Mouse (Mus musculus): ENCODE data around the gene Prdx6. TPM values are rescaled to one million over a fixed set of nuclear protein-coding genes. Genes with fewer than 3 reads are reported as not detected.

Prdx6 gene
- polyA plus RNA-seq, 1 experiment from 2014 or later = 783 TPM

- H3K4me1 ChIP-seq = no peaks in the 10 kb centered on the region
- WGBS = 79% methylated on average over 9 of the region's 9 CpGs
- H3K36me3 ChIP-seq (replicated peaks) = no peaks in the 10 kb centered on the region
- 0 out of 2 replicates have a peak, but pooled peaks cover 3% of the 10 kb centered on the region for H3K9me3 ChIP-seq
- H3K4me3 ChIP-seq = no peak overlapping the region
- no peak overlapping the region for H3K27ac ChIP-seq (replicated peaks)
- H3K27me3 ChIP-seq (replicated peaks; ENCODE audit: low read depth, poor library complexity, severe bottlenecking) = no peaks in the 10 kb centered on the region
- no peak for DNase-seq (ENCODE audit: low spot score)
Observed at GRCm38 (mm10) chr1:161190253-161190910, 60.6 kb downstream of the Prdx6 start.

Other genes with a start within 250 kb of the Prdx6 start
- 5.7 TPM in 2 replicates for gene Zbtb37, start 216.4 kb downstream of the Prdx6 start, polyA plus RNA-seq (2016; fragmentation: Nextera tagmentation; extraction: Ambion mirVana)
- 59.0 and 68.3 TPM in 2 replicates for gene Dars2, start 180.6 kb downstream of the Prdx6 start, polyA plus RNA-seq (2016; fragmentation: Nextera tagmentation; extraction: Ambion mirVana)
- 36.2 and 40.7 TPM in 2 replicates for gene Cenpl, start 180.5 kb downstream of the Prdx6 start, polyA plus RNA-seq (2016; fragmentation: Nextera tagmentation; extraction: Ambion mirVana)
- gene Klhl20, start 119.7 kb downstream of the Prdx6 start, polyA plus RNA-seq (2016; fragmentation: Nextera tagmentation; extraction: Ambion mirVana) = 16.4 and 16.7 TPM in 2 replicates
- gene Ankrd45, start 108.5 kb downstream of the Prdx6 start, polyA plus RNA-seq (2016; fragmentation: Nextera tagmentation; extraction: Ambion mirVana) = 5.1 and 5.6 TPM in 2 replicates
- gene Tex50, start 91.9 kb downstream of the Prdx6 start, polyA plus RNA-seq (2016; fragmentation: Nextera tagmentation; extraction: Ambion mirVana) = 0.21 and 0.38 TPM in 2 replicates
- gene Tnfsf4, start 144.2 kb upstream of the Prdx6 start, polyA plus RNA-seq (2016; fragmentation: Nextera tagmentation; extraction: Ambion mirVana) = not detected in 2 replicates
- gene Tnfsf18, start 243.4 kb upstream of the Prdx6 start, polyA plus RNA-seq (2016; fragmentation: Nextera tagmentation; extraction: Ambion mirVana) = not detected in 2 replicates

All from embryonic facial prominence, embryonic 10.5 days (tissue).